Comparison of ENCODE assay signal across 13 mouse cellular contexts in the genomic region with DNA sequence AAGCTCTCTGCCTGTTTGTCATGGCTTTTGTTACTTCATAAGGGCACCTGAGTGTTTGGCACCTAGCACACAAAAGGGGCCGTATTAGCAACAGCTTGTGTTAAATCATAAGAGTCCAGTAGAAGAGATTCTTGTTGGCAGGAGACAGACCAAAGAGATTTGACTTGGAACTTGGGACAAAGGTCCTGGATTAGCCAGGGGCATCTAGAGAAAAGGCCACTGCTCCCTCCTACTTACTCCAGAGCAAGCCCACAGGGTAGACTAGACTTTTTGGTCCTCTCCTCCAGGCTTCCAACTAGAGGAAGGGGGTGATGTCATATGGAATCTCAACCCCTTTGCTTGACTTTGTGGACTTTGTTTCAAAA. TPM values are rescaled to one million over a fixed set of nuclear protein-coding genes. Genes with fewer than 3 reads are reported as not detected.
DNase-seq lines count a peak whose midpoint lies in the region; ATAC-seq and TF ChIP-seq lines count a peak whose summit lies in the region.
"Had no signal": no experiment of that assay in that cellular context is flagged by ENCODE, and none has a peak within 500 bp of the region (broad histone marks: within the 10 kb centered on the region; RNA-seq: fewer than 3 reads in every experiment).

No protein-coding gene starts in this region.

- no peak overlapping the region for H3K9ac ChIP-seq in hindbrain, embryonic 12.5 days
- H3K9ac ChIP-seq in hindbrain, embryonic 11.5 days (ENCODE audit: low read depth, low read length): no peak overlapping the region
- no peak overlapping the region for H3K9ac ChIP-seq in lung, embryonic 14.5 days
- H3K9ac ChIP-seq in embryonic facial prominence, embryonic 15.5 days: no peak overlapping the region
- H3K9ac ChIP-seq: midbrain, embryonic 15.5 days had no signal

- peaks cover 30% of the 10 kb centered on the region for H3K27me3 ChIP-seq in hindbrain, embryonic 12.5 days
- peaks cover 25% of the 10 kb centered on the region for H3K27me3 ChIP-seq in hindbrain, embryonic 11.5 days (ENCODE audit: control insufficient read depth, insufficient read depth, low read length)
- peaks cover 23% of the 10 kb centered on the region for H3K27me3 ChIP-seq in lung, embryonic 14.5 days (ENCODE audit: insufficient read depth, low read length)
- peaks cover 25% of the 10 kb centered on the region for H3K27me3 ChIP-seq in embryonic facial prominence, embryonic 15.5 days

- H3K36me3 ChIP-seq in hindbrain, embryonic 12.5 days: peaks cover 16% of the 10 kb centered on the region
- H3K36me3 ChIP-seq in hindbrain, embryonic 11.5 days (ENCODE audit: control insufficient read depth, insufficient read depth, low read length): no peaks in the 10 kb centered on the region
- H3K36me3 ChIP-seq in lung, embryonic 14.5 days (ENCODE audit: insufficient read depth): peaks cover 14% of the 10 kb centered on the region; the same call in 1 of the 2 replicates
- H3K36me3 ChIP-seq in embryonic facial prominence, embryonic 15.5 days: peaks cover 14% of the 10 kb centered on the region; the same call in 1 of the 2 replicates
- H3K36me3 ChIP-seq: midbrain, embryonic 15.5 days had no signal

- H3K4me3 ChIP-seq in hindbrain, embryonic 12.5 days: no peak overlapping the region
- no peak overlapping the region for H3K4me3 ChIP-seq in hindbrain, embryonic 11.5 days (ENCODE audit: low read depth, low read length)
- H3K4me3 ChIP-seq in lung, embryonic 14.5 days (ENCODE audit: low read depth, low read length): no peak overlapping the region
- H3K4me3 ChIP-seq in embryonic facial prominence, embryonic 15.5 days (replicated peaks): no peak overlapping the region
- H3K4me3 ChIP-seq: midbrain, embryonic 15.5 days had no signal

- no peak for TF ChIP-seq CTCF in lung, embryonic 14.5 days (IDR thresholded peaks at IDR 0.05; ENCODE audit: low read depth)

- no peaks in the 10 kb centered on the region for H3K9me3 ChIP-seq in hindbrain, embryonic 12.5 days (replicated peaks)
- H3K9me3 ChIP-seq in hindbrain, embryonic 11.5 days (ENCODE audit: control insufficient read depth, low read length): no peaks in the 10 kb centered on the region
- H3K9me3 ChIP-seq in lung, embryonic 14.5 days (ENCODE audit: low read depth, low read length): no peaks in the 10 kb centered on the region
- no peaks in the 10 kb centered on the region for H3K9me3 ChIP-seq in embryonic facial prominence, embryonic 15.5 days (replicated peaks)
- H3K9me3 ChIP-seq: midbrain, embryonic 15.5 days had no signal

- no peak for DNase-seq in hindbrain, embryonic 11.5 days (ENCODE audit: low spot score)
- DNase-seq in lung, embryonic 14.5 days: no peak
- DNase-seq in lung, adult 18-20 months: no peak
- peak; percentile 36 for DNase-seq in kidney, postnatal 14 days
- DNase-seq in ovary, adult 18-20 months (ENCODE audit: low spot score): no peak
- DNase-seq in ovary, postnatal 10 days (ENCODE audit: low spot score): no peak
- DNase-seq: embryo, embryonic 11 days; heart, postnatal 10 days; layer of hippocampus, adult 9-11 months; retina, postnatal 1 day had no signal

- peaks cover 67% of the 10 kb centered on the region for H3K4me1 ChIP-seq in hindbrain, embryonic 12.5 days
- peaks cover 19% of the 10 kb centered on the region for H3K4me1 ChIP-seq in hindbrain, embryonic 11.5 days (replicated peaks; ENCODE audit: control insufficient read depth, insufficient read depth, low read length)
- peaks cover 21% of the 10 kb centered on the region for H3K4me1 ChIP-seq in lung, embryonic 14.5 days (ENCODE audit: insufficient read depth)
- H3K4me1 ChIP-seq in embryonic facial prominence, embryonic 15.5 days: peaks cover 63% of the 10 kb centered on the region

- WGBS in hindbrain, embryonic 12.5 days: 96% methylated on average over 1 of the region's 1 CpGs
- 91% methylated on average over 1 of the region's 1 CpGs for WGBS in hindbrain, embryonic 11.5 days
- 91% methylated on average over 1 of the region's 1 CpGs for WGBS in lung, embryonic 14.5 days
- 81% methylated on average over 1 of the region's 1 CpGs for WGBS in embryonic facial prominence, embryonic 15.5 days

- peak overlapping the region; percentile 41; the same call in 1 of the 2 replicates for H3K27ac ChIP-seq in hindbrain, embryonic 12.5 days
- no peak overlapping the region for H3K27ac ChIP-seq in hindbrain, embryonic 11.5 days (ENCODE audit: low read depth, low read length)
- H3K27ac ChIP-seq in lung, embryonic 14.5 days (ENCODE audit: low read depth): peak overlapping the region; percentile 67
- peak overlapping the region; percentile 60; the same call in 1 of the 2 replicates for H3K27ac ChIP-seq in embryonic facial prominence, embryonic 15.5 days (replicated peaks)

- ATAC-seq in hindbrain, embryonic 12.5 days (ENCODE audit: low FRiP score): no peak
- no peak for ATAC-seq in hindbrain, embryonic 11.5 days (ENCODE audit: low FRiP score)
- no peak for ATAC-seq in lung, embryonic 14.5 days (ENCODE audit: insufficient read depth)
- ATAC-seq in embryonic facial prominence, embryonic 15.5 days (ENCODE audit: insufficient number of reproducible peaks, low FRiP score, low TSS enrichment, low read depth): no peak
- ATAC-seq: midbrain, embryonic 15.5 days had no signal

- no peak overlapping the region for H3K4me2 ChIP-seq in hindbrain, embryonic 12.5 days (replicated peaks)
- no peak overlapping the region for H3K4me2 ChIP-seq in hindbrain, embryonic 11.5 days (replicated peaks; ENCODE audit: low read depth, low read length)
- H3K4me2 ChIP-seq in lung, embryonic 14.5 days: peak overlapping the region; percentile 97
- H3K4me2 ChIP-seq in embryonic facial prominence, embryonic 15.5 days (replicated peaks): no peak overlapping the region

RNA-seq across cellular contexts. Expression of a gene that starts 3.9 kb away (rescaled TPM):
- 18.3 and 18.5 TPM in 2 replicates for polyA plus RNA-seq in hindbrain, embryonic 12.5 days (2016; fragmentation: Nextera tagmentation; extraction: Ambion mirVana)
- 8.8 and 9.0 TPM in 2 replicates for polyA plus RNA-seq in hindbrain, embryonic 11.5 days (2014; fragmentation: Nextera tagmentation; extraction: Ambion mirVana)
- polyA plus RNA-seq in lung, embryonic 14.5 days (2014; fragmentation: Nextera tagmentation; extraction: Ambion mirVana): 9.3 and 9.7 TPM in 2 replicates
- 13.3 and 14.6 TPM in 2 replicates for polyA plus RNA-seq in embryonic facial prominence, embryonic 15.5 days (2015; fragmentation: Nextera tagmentation; extraction: Ambion mirVana)

RNA-seq across cellular contexts. Expression of a gene that starts 10.8 kb away (rescaled TPM):
- polyA plus RNA-seq in hindbrain, embryonic 12.5 days (2016; fragmentation: Nextera tagmentation; extraction: Ambion mirVana): 69.8 and 85.7 TPM in 2 replicates
- polyA plus RNA-seq in hindbrain, embryonic 11.5 days (2014; fragmentation: Nextera tagmentation; extraction: Ambion mirVana): 102 and 106 TPM in 2 replicates
- polyA plus RNA-seq in lung, embryonic 14.5 days (2014; fragmentation: Nextera tagmentation; extraction: Ambion mirVana): 54.6 and 59.6 TPM in 2 replicates
- polyA plus RNA-seq in embryonic facial prominence, embryonic 15.5 days (2015; fragmentation: Nextera tagmentation; extraction: Ambion mirVana): 52.3 and 59.1 TPM in 2 replicates

RNA-seq across cellular contexts. Expression of a gene that starts 11.2 kb away (rescaled TPM):
- 8.9 and 9.2 TPM in 2 replicates for polyA plus RNA-seq in hindbrain, embryonic 12.5 days (2016; fragmentation: Nextera tagmentation; extraction: Ambion mirVana)
- polyA plus RNA-seq in hindbrain, embryonic 11.5 days (2014; fragmentation: Nextera tagmentation; extraction: Ambion mirVana): 7.7 and 9.4 TPM in 2 replicates
- polyA plus RNA-seq in lung, embryonic 14.5 days (2014; fragmentation: Nextera tagmentation; extraction: Ambion mirVana): 4.4 and 5.7 TPM in 2 replicates
- polyA plus RNA-seq in embryonic facial prominence, embryonic 15.5 days (2015; fragmentation: Nextera tagmentation; extraction: Ambion mirVana): 10.3 and 15.2 TPM in 2 replicates

RNA-seq across cellular contexts. Expression of a gene that starts 16.0 kb away (rescaled TPM):
- polyA plus RNA-seq in hindbrain, embryonic 12.5 days (2016; fragmentation: Nextera tagmentation; extraction: Ambion mirVana): 87.4 and 89.7 TPM in 2 replicates
- polyA plus RNA-seq in hindbrain, embryonic 11.5 days (2014; fragmentation: Nextera tagmentation; extraction: Ambion mirVana): 122 and 123 TPM in 2 replicates
- polyA plus RNA-seq in lung, embryonic 14.5 days (2014; fragmentation: Nextera tagmentation; extraction: Ambion mirVana): 70.6 and 76.1 TPM in 2 replicates
- polyA plus RNA-seq in embryonic facial prominence, embryonic 15.5 days (2015; fragmentation: Nextera tagmentation; extraction: Ambion mirVana): 67.3 and 69.3 TPM in 2 replicates

RNA-seq across cellular contexts. Expression of a gene that starts 31.0 kb away (rescaled TPM):
- 28.4 and 29.1 TPM in 2 replicates for polyA plus RNA-seq in hindbrain, embryonic 12.5 days (2016; fragmentation: Nextera tagmentation; extraction: Ambion mirVana)
- polyA plus RNA-seq in hindbrain, embryonic 11.5 days (2014; fragmentation: Nextera tagmentation; extraction: Ambion mirVana): 23.9 and 25.2 TPM in 2 replicates
- 24.5 and 25.5 TPM in 2 replicates for polyA plus RNA-seq in lung, embryonic 14.5 days (2014; fragmentation: Nextera tagmentation; extraction: Ambion mirVana)
- 27.9 and 28.0 TPM in 2 replicates for polyA plus RNA-seq in embryonic facial prominence, embryonic 15.5 days (2015; fragmentation: Nextera tagmentation; extraction: Ambion mirVana)
